Mouse (Mus musculus) myocyte (in vitro differentiated cells): ENCODE results near the gene Fam174b.

Experiments used
- CEBPB ChIP-seq: IDR thresholded peaks from 2 replicates; pipeline ENCODE4 v1.6.1; 2011; ENCODE audit warnings: mild to moderate bottlenecking, moderate library complexity; ENCODE audit not compliant: poor library complexity, insufficient read depth, severe bottlenecking
- E2F4 ChIP-seq: IDR thresholded peaks from one replicate; pipeline ENCODE4 v1.6.1; 2011; ENCODE audit warnings: mild to moderate bottlenecking, control low read depth, moderate library complexity; ENCODE audit not compliant: insufficient read depth
- MAX ChIP-seq: IDR thresholded peaks from one replicate; pipeline ENCODE4 v1.6.1; 2011; ENCODE audit warnings: low read depth, mild to moderate bottlenecking, control low read depth
- MYOD1 ChIP-seq, 3 experiments: IDR thresholded peaks; one replicate each; pipeline ENCODE4 v1.6.1; 2011; ENCODE audit warnings: control low read depth in 2 of 3, low read depth in 2 of 3, mild to moderate bottlenecking in 2 of 3, moderate library complexity in 1 of 3; ENCODE audit not compliant: insufficient read length in 2 of 3, control insufficient read depth in 1 of 3
- MYOG ChIP-seq, 3 experiments: IDR thresholded peaks; one replicate each; pipeline ENCODE4 v1.6.1; 2011; ENCODE audit warnings: control low read depth in 2 of 3, low read depth in 2 of 3, mild to moderate bottlenecking in 2 of 3; ENCODE audit not compliant: insufficient read length in 2 of 3, control insufficient read depth in 1 of 3, insufficient read depth in 1 of 3
- POLR2A ChIP-seq: IDR thresholded peaks from one replicate; pipeline ENCODE4 v1.6.1; 2011; ENCODE audit warnings: low read depth, mild to moderate bottlenecking, control low read depth, moderate library complexity; ENCODE audit not compliant: insufficient read length
- POLR2AphosphoS2 ChIP-seq: IDR thresholded peaks from one replicate; pipeline ENCODE4 v1.6.1; 2011; ENCODE audit warnings: low read depth, control low read depth; ENCODE audit not compliant: insufficient read length
- REST ChIP-seq: IDR thresholded peaks from one replicate; pipeline ENCODE4 v1.6.1; 2011; ENCODE audit warnings: mild to moderate bottlenecking, control low read depth, moderate library complexity; ENCODE audit not compliant: insufficient read depth, insufficient read length
- SRF ChIP-seq: IDR thresholded peaks from one replicate; pipeline ENCODE4 v1.6.1; 2011; ENCODE audit warnings: low read depth; ENCODE audit not compliant: control insufficient read depth, insufficient read length
- TCF12 ChIP-seq: IDR thresholded peaks from one replicate; pipeline ENCODE4 v1.6.1; 2011; ENCODE audit warnings: mild to moderate bottlenecking, control low read depth; ENCODE audit not compliant: poor library complexity, insufficient read depth, severe bottlenecking
- TCF3 ChIP-seq: IDR thresholded peaks from one replicate; pipeline ENCODE4 v1.6.1; 2011; ENCODE audit warnings: low read depth, control low read depth; ENCODE audit not compliant: insufficient read length
- USF1 ChIP-seq: IDR thresholded peaks from one replicate; pipeline ENCODE4 v1.6.1; 2011; ENCODE audit warnings: low read depth, mild to moderate bottlenecking, control low read depth, moderate library complexity

DNA sequence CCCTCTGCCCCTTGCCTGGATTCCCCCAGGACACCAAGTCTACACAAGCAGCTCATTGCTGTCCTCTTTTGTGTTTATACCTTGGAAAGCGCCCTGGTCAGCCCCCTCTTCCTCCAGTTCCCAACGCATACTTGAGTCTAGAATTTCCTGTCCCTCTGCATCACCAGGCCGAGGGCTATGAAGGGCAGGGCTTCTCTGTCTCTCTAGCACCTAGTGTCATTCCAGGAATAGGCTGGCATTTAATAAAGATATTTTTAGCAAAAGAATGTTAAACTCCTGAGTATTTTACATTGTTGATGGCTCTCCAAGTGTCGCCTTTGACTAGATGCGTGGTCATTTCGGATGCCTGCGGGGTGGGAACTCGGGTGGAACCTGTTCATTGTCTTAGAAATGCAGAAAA, 3.0 kb downstream of the Fam174b start:
- TF ChIP-seq POLR2A = no peak
- no peak for TF ChIP-seq POLR2AphosphoS2
- TF ChIP-seq E2F4 = no peak
- no peak for TF ChIP-seq TCF3
- TF ChIP-seq MAX = no peak
- TF ChIP-seq MYOG (IDR thresholded peaks at IDR 0.05; ENCODE audit: control insufficient read depth in 1 of 3, insufficient read depth in 1 of 3, insufficient read length in 2 of 3, low read depth in 2 of 3) = no peak
- TF ChIP-seq TCF12 = no peak
- TF ChIP-seq USF1 = no peak
- TF ChIP-seq REST = no peak
- no peak for TF ChIP-seq CEBPB
- TF ChIP-seq MYOD1 (IDR thresholded peaks at IDR 0.05; ENCODE audit: control insufficient read depth in 1 of 3, insufficient read length in 2 of 3, low read depth in 2 of 3) = no peak
- TF ChIP-seq SRF = no peak
